Mouse (Mus musculus) ES-Bruce4 (cell line): ENCODE results near the gene Ppp1r37. TPM values are rescaled to one million over a fixed set of nuclear protein-coding genes. Genes with fewer than 3 reads are reported as not detected.
"Not testable (repeated sequence)": the region's sequence is repeated elsewhere in the genome, so short reads cannot be mapped to it uniquely, and the experiment has no call there.

Experiments used
- H3K27ac ChIP-seq: 2 replicates; pipeline ENCODE4 v1.5.1; 2012; ENCODE audit warnings: low read length, inconsistent platforms; ENCODE audit not compliant: insufficient read depth
- H3K27me3 ChIP-seq: 2 replicates; pipeline ENCODE4 v1.6.1; 2012; ENCODE audit warnings: mild to moderate bottlenecking, low read length, inconsistent platforms; ENCODE audit not compliant: control insufficient read depth, poor library complexity, insufficient read depth, severe bottlenecking
- H3K36me3 ChIP-seq: 2 replicates; pipeline ENCODE4 v1.6.1; 2012; ENCODE audit warnings: inconsistent platforms, mild to moderate bottlenecking, low read length, moderate library complexity; ENCODE audit not compliant: control insufficient read depth, poor library complexity, insufficient read depth, severe bottlenecking
- H3K4me1 ChIP-seq: one replicate; pipeline ENCODE4 v1.8.1; 2011; ENCODE audit warnings: low read length; ENCODE audit not compliant: control insufficient read depth, insufficient read depth
- H3K4me3 ChIP-seq: 2 replicates; pipeline ENCODE4 v1.5.1; 2011; ENCODE audit warnings: low read depth, mild to moderate bottlenecking, low read length
- H3K9ac ChIP-seq: 2 replicates; pipeline ENCODE4 v1.6.1; 2012; ENCODE audit warnings: low read depth, mild to moderate bottlenecking, inconsistent platforms; ENCODE audit not compliant: poor library complexity, severe bottlenecking
- H3K9me3 ChIP-seq: replicated peaks from 2 replicates; pipeline ENCODE4 v1.6.1; 2012; ENCODE audit warnings: mild to moderate bottlenecking, low read length, inconsistent platforms; ENCODE audit not compliant: control insufficient read depth, poor library complexity, insufficient read depth, severe bottlenecking
- CTCF ChIP-seq: IDR thresholded peaks from one replicate; pipeline ENCODE4 v1.8.1; 2011; ENCODE audit warnings: low read depth, low read length
- EP300 ChIP-seq: IDR thresholded peaks from 2 replicates; pipeline ENCODE4 v1.6.1; 2011; ENCODE audit warnings: low read depth, low read length; ENCODE audit not compliant: insufficient read depth
- POLR2A ChIP-seq: IDR thresholded peaks from one replicate; pipeline ENCODE4 v1.8.1; 2011; ENCODE audit warnings: low read length; ENCODE audit not compliant: insufficient read depth
- polyA plus RNA-seq: library from polyadenylated mRNA; stranded (reverse); fragments of >200 nt; gene quantifications from 2 replicates; pipeline ENCODE4 v1.2.4, GENCODE M21; 2011; ENCODE audit warnings: low read depth; ENCODE audit not compliant: missing spikeins, insufficient read depth, insufficient read length

The Ppp1r37 gene
- polyA plus RNA-seq = 16.1 and 19.1 TPM in 2 replicates

DNA sequence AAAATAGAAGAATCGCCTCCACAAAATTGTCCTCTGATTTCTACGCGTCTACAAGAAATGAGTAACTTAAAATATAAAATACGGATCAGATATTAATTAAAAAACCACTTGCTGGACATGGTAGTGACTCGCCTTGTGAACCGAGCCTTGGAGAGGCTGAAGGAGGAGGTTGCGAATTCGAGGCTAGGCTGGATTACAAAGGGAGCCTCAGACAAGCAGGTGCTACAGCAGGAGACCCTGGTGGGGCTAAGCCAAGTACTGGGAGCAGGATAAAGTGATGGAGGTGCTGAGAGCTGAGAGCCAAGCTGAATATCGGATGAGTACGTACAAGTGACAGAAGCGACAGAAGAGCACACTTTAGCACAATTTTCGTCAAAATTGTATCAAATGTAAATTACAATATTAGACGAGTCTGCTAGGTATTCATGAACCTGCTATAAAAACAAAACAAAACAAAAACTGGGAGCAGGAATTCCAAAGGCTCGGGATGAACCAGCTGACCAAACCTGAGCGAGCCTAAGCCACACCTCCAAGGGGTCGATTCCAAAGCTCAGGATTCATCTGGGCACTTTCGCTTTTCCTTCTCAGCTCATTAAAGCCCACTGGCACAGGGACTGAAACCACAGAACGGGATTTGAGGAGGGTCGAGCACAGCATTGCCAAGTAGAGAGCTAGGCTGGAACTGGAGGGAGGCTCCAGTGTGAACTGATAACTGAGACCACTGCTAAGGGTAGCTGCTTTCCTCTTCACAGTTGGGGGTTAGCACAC, at the start of gene Ppp1r37:
Gene Ppp1r37, minus strand, starts transcription at position 434 of the 768 bp plus-strand sequence.
- Histone ChIP-seq H3K9ac (peak within 1 kb of the TSS; percentile 74), H3K4me3 (peak within 1 kb of the TSS; percentile 79), H3K27ac (no peak within 1 kb of the TSS), H3K27me3 (no peaks in the 10 kb centered on the region), H3K4me1 (peaks cover 4% of the 10 kb centered on the region), H3K36me3 (peaks cover 5% of the 10 kb centered on the region; the same call in 1 of the 2 replicates), H3K9me3 (no peaks in the 10 kb centered on the region)
- no peak for TF ChIP-seq EP300
- no peak for TF ChIP-seq CTCF
- TF ChIP-seq POLR2A = no peak

GRCm38 (mm10) chr7:19610969-19611368, 48.1 kb upstream of the Ppp1r37 start:
- H3K4me1 ChIP-seq = no peaks in the 10 kb centered on the region
- H3K9ac ChIP-seq = no peak overlapping the region
- H3K4me3 ChIP-seq = no peak overlapping the region
- TF ChIP-seq CTCF (peak; percentile 50), POLR2A (no peak)
- no peak overlapping the region for H3K27ac ChIP-seq
- no peaks in the 10 kb centered on the region for H3K36me3 ChIP-seq
- no peaks in the 10 kb centered on the region for H3K27me3 ChIP-seq
- H3K9me3 ChIP-seq = no peaks in the 10 kb centered on the region

- Histone ChIP-seq H3K36me3 (no peaks in the 10 kb centered on the region), H3K9me3 (no peaks in the 10 kb centered on the region), H3K27me3 (no peaks in the 10 kb centered on the region), H3K4me1 (no peaks in the 10 kb centered on the region), H3K27ac (peak overlapping the region; percentile 37; the same call in 1 of the 2 replicates), H3K4me3 (no peak overlapping the region), H3K9ac (no peak overlapping the region)
- TF ChIP-seq POLR2A (no peak), CTCF (peak; percentile 12), EP300 (no peak)
Observed at GRCm38 (mm10) chr7:19609641-19610332, 46.9 kb upstream of the Ppp1r37 start.

GRCm38 (mm10) chr7:19607291-19607690, 44.4 kb upstream of the Ppp1r37 start:
- no peak overlapping the region for H3K27ac ChIP-seq
- no peak for TF ChIP-seq POLR2A
- TF ChIP-seq CTCF = peak; percentile 20
- TF ChIP-seq EP300 = no peak

DNA sequence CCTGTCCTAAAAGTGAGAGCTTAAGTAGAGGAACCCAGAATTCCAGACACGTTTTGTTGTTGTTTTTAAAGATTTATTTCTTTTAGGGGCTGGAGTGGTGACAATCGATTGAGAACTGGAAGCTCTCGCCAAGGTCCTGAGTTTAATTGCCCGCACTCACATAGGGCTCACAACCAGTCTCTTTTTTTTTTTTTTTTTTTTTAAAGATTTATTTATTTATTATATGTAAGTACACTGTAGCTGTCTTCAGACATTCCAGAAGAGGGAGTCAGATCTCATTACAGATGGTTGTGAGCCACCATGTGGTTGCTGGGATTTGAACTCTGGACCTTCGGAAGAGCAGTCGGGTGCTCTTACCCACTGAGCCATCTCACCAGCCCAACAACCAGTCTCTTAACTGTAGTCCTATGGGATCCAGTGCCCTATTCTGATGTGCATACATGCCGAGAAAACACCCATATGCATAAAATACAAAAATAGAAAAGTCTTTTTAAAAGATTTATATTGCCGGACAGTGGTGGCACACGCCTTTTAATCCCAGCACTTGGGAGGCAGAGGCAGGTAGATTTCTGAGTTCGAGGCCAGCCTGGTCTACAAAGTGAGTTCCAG, 41.8 kb upstream of the Ppp1r37 start:
- H3K4me3 ChIP-seq, H3K9me3 ChIP-seq, H3K27me3 ChIP-seq, H3K27ac ChIP-seq, H3K4me1 ChIP-seq, H3K9ac ChIP-seq: not testable (repeated sequence)
- H3K36me3 ChIP-seq = peaks cover 16% of the 10 kb centered on the region

More at GRCm38 (mm10) chr7:19607291-19607690, 44.4 kb upstream of the Ppp1r37 start:
- no peaks in the 10 kb centered on the region for H3K9me3 ChIP-seq
- H3K4me1 ChIP-seq = peaks cover 1% of the 10 kb centered on the region
- peaks cover 3% of the 10 kb centered on the region; the same call in 1 of the 2 replicates for H3K36me3 ChIP-seq
- no peaks in the 10 kb centered on the region for H3K27me3 ChIP-seq
- H3K9ac ChIP-seq = no peak overlapping the region
- H3K4me3 ChIP-seq = no peak overlapping the region
